Mouse (Mus musculus) kidney, adult 9 months (tissue): ENCODE measurements at regions not wholly inside any gene's neighbourhood (a gene's known extent, or its start where the extent isn't known, plus 50 kb on each side); places are given as distances from the start of the nearest gene placed in this dataset.

Experiments used
- DNase-seq: peaks from one replicate; pipeline ENCODE4 v3.0.0; 2022

- no peak for DNase-seq
Observed at GRCm38 (mm10) chr10:100685748-100686147, 95.5 kb downstream of the 1700017N19Rik start.

GRCm38 (mm10) chr10:100695944-100696343, 105.7 kb downstream of the 1700017N19Rik start:
- DNase-seq, result no peak

GRCm38 (mm10) chr10:100699206-100699605, 108.9 kb downstream of the 1700017N19Rik start:
- DNase-seq, result no peak

- DNase-seq, result no peak
Observed at GRCm38 (mm10) chr10:100700281-100701205, 110.3 kb downstream of the 1700017N19Rik start.

GRCm38 (mm10) chr10:100701938-100702337, 111.7 kb downstream of the 1700017N19Rik start:
- no peak for DNase-seq

GRCm38 (mm10) chr10:100716084-100716667, 125.9 kb downstream of the 1700017N19Rik start:
- DNase-seq, result no peak

GRCm38 (mm10) chr10:100718574-100718973, 128.3 kb downstream of the 1700017N19Rik start:
- DNase-seq, result no peak

- DNase-seq, result no peak
Observed at GRCm38 (mm10) chr10:100741269-100741668, 151.0 kb downstream of the 1700017N19Rik start.

GRCm38 (mm10) chr10:100742065-100742464, 151.8 kb downstream of the 1700017N19Rik start:
- DNase-seq, result peak; percentile 42

- DNase-seq, result no peak
Observed at GRCm38 (mm10) chr10:100746151-100746550, 155.9 kb downstream of the 1700017N19Rik start.

GRCm38 (mm10) chr10:100754957-100755356, 164.7 kb downstream of the 1700017N19Rik start:
- no peak for DNase-seq

GRCm38 (mm10) chr10:100774252-100774651, 184.0 kb downstream of the 1700017N19Rik start:
- DNase-seq, result no peak

GRCm38 (mm10) chr10:100792166-100792565, 201.9 kb downstream of the 1700017N19Rik start:
- DNase-seq, result no peak

GRCm38 (mm10) chr10:100792569-100792968, 202.3 kb downstream of the 1700017N19Rik start:
- no peak for DNase-seq

GRCm38 (mm10) chr10:100795215-100795972, 205.1 kb downstream of the 1700017N19Rik start:
- no peak for DNase-seq

- no peak for DNase-seq
Observed at GRCm38 (mm10) chr10:100811639-100812038, 221.4 kb downstream of the 1700017N19Rik start.

GRCm38 (mm10) chr10:100834794-100835193, 244.5 kb downstream of the 1700017N19Rik start:
- DNase-seq, result no peak

GRCm38 (mm10) chr10:100853213-100853612, 262.9 kb downstream of the 1700017N19Rik start:
- no peak for DNase-seq

GRCm38 (mm10) chr10:100856509-100856908, 266.2 kb downstream of the 1700017N19Rik start:
- DNase-seq, result no peak

- no peak for DNase-seq
Observed at GRCm38 (mm10) chr10:100865501-100866181, 275.4 kb downstream of the 1700017N19Rik start.

GRCm38 (mm10) chr10:100868360-100868916, 278.2 kb downstream of the 1700017N19Rik start:
- no peak for DNase-seq

- DNase-seq, result no peak
Observed at GRCm38 (mm10) chr10:100882584-100882983, 292.3 kb downstream of the 1700017N19Rik start.
